Mouse (Mus musculus) MEL (cell line): ENCODE data around the gene Mme. TPM values are rescaled to one million over a fixed set of nuclear protein-coding genes. Genes with fewer than 3 reads are reported as not detected.

Source experiments
- DNase-seq: peaks from one replicate; pipeline ENCODE4 v3.0.0; 2011; ENCODE audit warnings: low read depth, low spot score
- H3K27ac ChIP-seq: 2 replicates; pipeline ENCODE4 v1.5.1; 2012; ENCODE audit warnings: low read depth, mild to moderate bottlenecking, control low read depth, low read length, moderate library complexity; ENCODE audit not compliant: control insufficient read depth
- H3K27me3 ChIP-seq, 2 experiments: fragments of 150-350 bp in 1 of 2; sonication (generic) in 1 of 2; 2 replicates each; pipeline ENCODE4 v1.6.1; 2012; ENCODE audit warnings: low read length in 2 of 2, mild to moderate bottlenecking in 2 of 2, improper control_type of control experiment in 1 of 2, moderate library complexity in 1 of 2; ENCODE audit not compliant: insufficient read depth in 2 of 2, control insufficient read depth in 1 of 2
- H3K36me3 ChIP-seq, 2 experiments: 2 replicates each; pipeline ENCODE4 v1.6.1; 2012 to 2014; ENCODE audit warnings: low read length in 2 of 2, improper control_type of control experiment in 1 of 2, inconsistent platforms in 1 of 2, mild to moderate bottlenecking in 1 of 2; ENCODE audit not compliant: insufficient read depth in 2 of 2, control insufficient read depth in 1 of 2
- H3K4me1 ChIP-seq, 2 experiments: fragments of 150-350 bp in 1 of 2; sonication (generic) in 1 of 2; 2 replicates each; pipeline ENCODE4 v1.6.1; 2012; ENCODE audit warnings: low read length in 2 of 2, improper control_type of control experiment in 1 of 2, mild to moderate bottlenecking in 1 of 2; ENCODE audit not compliant: insufficient read depth in 2 of 2, control insufficient read depth in 1 of 2
- H3K4me3 ChIP-seq, 2 experiments: fragments of 150-350 bp in 1 of 2; sonication (generic) in 1 of 2; 2 replicates each; pipeline ENCODE4 v1.5.1; 2012; ENCODE audit warnings: low read depth in 2 of 2, low read length in 2 of 2, mild to moderate bottlenecking in 2 of 2, moderate library complexity in 2 of 2, control low read depth in 1 of 2, improper control_type of control experiment in 1 of 2; ENCODE audit not compliant: control insufficient read depth in 1 of 2, insufficient read depth in 1 of 2
- H3K79me2 ChIP-seq: 2 replicates; pipeline ENCODE4 v1.6.1; 2012; ENCODE audit warnings: mild to moderate bottlenecking, low read length, moderate library complexity; ENCODE audit not compliant: control insufficient read depth, poor library complexity, insufficient read depth
- H3K9ac ChIP-seq: 2 replicates; pipeline ENCODE4 v1.6.1; 2012; ENCODE audit warnings: low read depth, mild to moderate bottlenecking, control low read depth, low read length, moderate library complexity; ENCODE audit not compliant: control insufficient read depth, poor library complexity, severe bottlenecking
- H3K9me3 ChIP-seq: fragments of 150-350 bp; sonication (generic); replicated peaks from 2 replicates; pipeline ENCODE4 v1.6.1; 2012; ENCODE audit warnings: mild to moderate bottlenecking, low read length, improper control_type of control experiment, moderate library complexity; ENCODE audit not compliant: insufficient read depth
- CHD1 ChIP-seq: IDR thresholded peaks from 2 replicates; pipeline ENCODE4 v1.6.1; 2012; ENCODE audit warnings: low read depth, mild to moderate bottlenecking, inconsistent platforms, low read length, improper control_type of control experiment
- CHD2 ChIP-seq: IDR thresholded peaks from 2 replicates; pipeline ENCODE4 v1.6.1; 2011; ENCODE audit warnings: low read length, improper control_type of control experiment
- GABPA ChIP-seq: IDR thresholded peaks from 2 replicates; pipeline ENCODE4 v1.6.1; 2012; ENCODE audit warnings: low read depth, mild to moderate bottlenecking, inconsistent platforms, low read length, improper control_type of control experiment, moderate library complexity
- GATA1 ChIP-seq: IDR thresholded peaks from 2 replicates; pipeline ENCODE4 v1.6.1; 2011; ENCODE audit warnings: low read depth, low read length, improper control_type of control experiment
- HCFC1 ChIP-seq: IDR thresholded peaks from 2 replicates; pipeline ENCODE4 v1.6.1; 2012; ENCODE audit warnings: low read depth, mild to moderate bottlenecking, inconsistent platforms, low read length, improper control_type of control experiment, moderate library complexity
- JUND ChIP-seq: IDR thresholded peaks from 2 replicates; pipeline ENCODE4 v1.6.1; 2011; ENCODE audit warnings: low read depth, mild to moderate bottlenecking, improper control_type of control experiment, low read length
- MAFK ChIP-seq: IDR thresholded peaks from 2 replicates; pipeline ENCODE4 v1.6.1; 2011; ENCODE audit warnings: low read depth, mild to moderate bottlenecking, low read length, improper control_type of control experiment, borderline replicate concordance
- MEF2A ChIP-seq: IDR thresholded peaks from 2 replicates; pipeline ENCODE4 v1.6.1; 2014; ENCODE audit warnings: low read depth, mild to moderate bottlenecking, inconsistent platforms, low read length, improper control_type of control experiment; ENCODE audit not compliant: poor library complexity, insufficient replicate concordance, severe bottlenecking; ENCODE audit errors: extremely low read depth
- MXI1 ChIP-seq: IDR thresholded peaks from 2 replicates; pipeline ENCODE4 v1.6.1; 2011; ENCODE audit warnings: mild to moderate bottlenecking, low read depth, low read length, improper control_type of control experiment
- MYB ChIP-seq: IDR thresholded peaks from 2 replicates; pipeline ENCODE4 v1.6.1; 2011; ENCODE audit warnings: mild to moderate bottlenecking, low read depth, low read length, improper control_type of control experiment
- NELFE ChIP-seq: IDR thresholded peaks from 2 replicates; pipeline ENCODE4 v1.6.1; 2011; ENCODE audit warnings: low read depth, low read length, improper control_type of control experiment
- NRF1 ChIP-seq: IDR thresholded peaks from 2 replicates; pipeline ENCODE4 v1.6.1; 2014; ENCODE audit warnings: low read depth, mild to moderate bottlenecking, inconsistent platforms, low read length, improper control_type of control experiment, moderate library complexity; ENCODE audit not compliant: poor library complexity, insufficient read depth, severe bottlenecking
- POLR2A ChIP-seq, 2 experiments: IDR thresholded peaks; 2 replicates each; pipeline ENCODE4 v1.6.1; 2011 to 2012; ENCODE audit warnings: low read length in 2 of 2, mild to moderate bottlenecking in 2 of 2, control low read depth in 1 of 2, improper control_type of control experiment in 1 of 2, low read depth in 1 of 2, moderate library complexity in 1 of 2; ENCODE audit not compliant: control insufficient read depth in 1 of 2, insufficient read depth in 1 of 2, poor library complexity in 1 of 2
- POLR2AphosphoS5 ChIP-seq: IDR thresholded peaks from 2 replicates; pipeline ENCODE4 v1.6.1; 2012; ENCODE audit warnings: low read depth, borderline replicate concordance, mild to moderate bottlenecking, inconsistent platforms, low read length, moderate library complexity, mixed read lengths
- RCOR1 ChIP-seq: IDR thresholded peaks from 2 replicates; pipeline ENCODE4 v1.6.1; 2012; ENCODE audit warnings: low read depth, mild to moderate bottlenecking, inconsistent platforms, low read length, improper control_type of control experiment
- SIN3A ChIP-seq: IDR thresholded peaks from 2 replicates; pipeline ENCODE4 v1.6.1; 2012; ENCODE audit warnings: low read length, improper control_type of control experiment, inconsistent platforms
- TAL1 ChIP-seq: IDR thresholded peaks from 2 replicates; pipeline ENCODE4 v1.6.1; 2012; ENCODE audit warnings: mild to moderate bottlenecking, inconsistent platforms, low read length, moderate library complexity, mixed read lengths
- TCF12 ChIP-seq: IDR thresholded peaks from 2 replicates; pipeline ENCODE4 v1.6.1; 2014; ENCODE audit warnings: low read depth, mild to moderate bottlenecking, inconsistent platforms, low read length, improper control_type of control experiment, moderate library complexity
- UBTF ChIP-seq: IDR thresholded peaks from 2 replicates; pipeline ENCODE4 v1.6.1; 2012; ENCODE audit warnings: low read depth, mild to moderate bottlenecking, inconsistent platforms, low read length, improper control_type of control experiment, moderate library complexity, borderline replicate concordance; ENCODE audit not compliant: insufficient read depth
- ZMIZ1 ChIP-seq: IDR thresholded peaks from 2 replicates; pipeline ENCODE4 v1.6.1; 2012; ENCODE audit warnings: low read depth, mild to moderate bottlenecking, inconsistent platforms, low read length, improper control_type of control experiment, moderate library complexity
- ZNF384 ChIP-seq: IDR thresholded peaks from 2 replicates; pipeline ENCODE4 v1.6.1; 2012; ENCODE audit warnings: low read depth, mild to moderate bottlenecking, inconsistent platforms, low read length, improper control_type of control experiment
- polyA plus RNA-seq, 2 experiments: library from polyadenylated mRNA; stranded (reverse) in 1 of 2; unstranded in 1 of 2; fragments of >175 nt in 1 of 2; fragments of >200 nt in 1 of 2; gene quantifications; 2 replicates each; pipeline versions ENCODE4 v1.2.1 to v1.2.4; 2012; ENCODE audit warnings: low replicate concordance in 2 of 2, low read depth in 1 of 2; ENCODE audit not compliant: insufficient read length in 2 of 2, insufficient read depth in 1 of 2, missing spikeins in 1 of 2
- total RNA-seq: library from RNA; depleted of rRNA; stranded (reverse); fragments of 300-350 nt; gene quantifications from 2 replicates; pipeline ENCODE4 v1.2.3, GENCODE M21; 2012

The Mme gene
- total and polyA plus RNA-seq, 3 experiments = not detected

- H3K36me3 ChIP-seq = no peaks in the 10 kb centered on the region
- H3K79me2 ChIP-seq = no peaks in the 10 kb centered on the region
- no peaks in the 10 kb centered on the region for H3K9me3 ChIP-seq
- no peak for DNase-seq
- no peaks in the 10 kb centered on the region for H3K27me3 ChIP-seq
- H3K4me3 ChIP-seq = no peak overlapping the region
- TF ChIP-seq JUND (no peak), NRF1 (no peak), NELFE (no peak), MEF2A (no peak), TCF12 (no peak), MAFK (no peak), CHD2 (no peak), UBTF (no peak), POLR2AphosphoS5 (no peak), MXI1 (no peak), SIN3A (no peak), CHD1 (no peak), ZNF384 (no peak), MYB (no peak), RCOR1 (no peak), GATA1 (no peak), ZMIZ1 (no peak)
- H3K27ac ChIP-seq = no peak overlapping the region
- H3K4me1 ChIP-seq = no peaks in the 10 kb centered on the region
- H3K9ac ChIP-seq = no peak overlapping the region
These were observed 108.9 kb downstream of the Mme start for GRCm38 (mm10) chr3:63350242-63350641.

DNA sequence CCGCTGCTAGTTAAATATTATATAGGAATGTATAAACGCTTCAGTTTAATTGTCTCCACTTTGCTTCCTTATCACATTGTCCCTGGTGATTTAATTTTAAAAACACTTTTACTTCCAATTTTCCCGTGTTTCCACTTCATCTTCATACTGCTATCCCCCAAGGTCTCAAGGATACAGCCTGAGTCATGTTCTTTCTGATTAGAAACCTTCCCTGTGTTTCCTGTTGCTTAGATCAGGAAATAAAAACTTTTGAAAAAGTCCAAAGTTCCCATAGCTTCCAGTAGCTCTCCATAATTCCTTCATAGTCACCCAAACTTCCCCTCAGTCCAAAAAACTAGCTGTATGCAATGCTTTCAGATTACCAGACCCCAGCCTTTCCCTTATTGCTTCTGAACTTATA lies 109.4 kb downstream of the Mme start:
- Histone ChIP-seq H3K27ac (no peak overlapping the region), H3K4me3 (no peak overlapping the region), H3K27me3 (no peaks in the 10 kb centered on the region), H3K79me2 (no peaks in the 10 kb centered on the region), H3K36me3 (no peaks in the 10 kb centered on the region), H3K4me1 (no peaks in the 10 kb centered on the region), H3K9ac (no peak overlapping the region), H3K9me3 (no peaks in the 10 kb centered on the region)
- TF ChIP-seq CHD1 (no peak), HCFC1 (no peak), TAL1 (no peak), POLR2A (IDR thresholded peaks at IDR 0.05; ENCODE audit: control insufficient read depth in 1 of 2, insufficient read depth in 1 of 2, low read depth in 1 of 2, low read length in 2 of 2, poor library complexity in 1 of 2) (no peak), GABPA (no peak)
- no peak for DNase-seq
